Mouse (Mus musculus) midbrain, embryonic 16.5 days (tissue): ENCODE data around the gene Rhof. TPM values are rescaled to one million over a fixed set of nuclear protein-coding genes. Genes with fewer than 3 reads are reported as not detected.
"Not testable (repeated sequence)": the region's sequence is repeated elsewhere in the genome, so short reads cannot be mapped to it uniquely, and the experiment has no call there.

Source experiments
- ATAC-seq: fragments of 200-750 bp; cut with Nextera tagmentation; 2 replicates; pipeline ENCODE4 v1.8.0; 2017; ENCODE audit warnings: moderate TSS enrichment
- H3K27ac ChIP-seq: fragments of 300-500 bp; sonication (generic); 2 replicates; pipeline ENCODE4 v1.5.1; 2014; ENCODE audit warnings: mild to moderate bottlenecking, low read length, mixed read lengths
- H3K27me3 ChIP-seq: fragments of 300-500 bp; sonication (generic); 2 replicates; pipeline ENCODE4 v1.6.1; 2014; ENCODE audit warnings: low read depth, low read length, mixed read lengths; ENCODE audit not compliant: control insufficient read depth, insufficient read depth
- H3K36me3 ChIP-seq: fragments of 300-500 bp; sonication (generic); 2 replicates; pipeline ENCODE4 v1.6.1; 2014; ENCODE audit warnings: mild to moderate bottlenecking, low read length, moderate library complexity, mixed read lengths; ENCODE audit not compliant: control insufficient read depth, insufficient read depth
- H3K4me1 ChIP-seq: fragments of 300-500 bp; sonication (generic); 2 replicates; pipeline ENCODE4 v1.6.1; 2014; ENCODE audit warnings: mild to moderate bottlenecking, low read length, mixed read lengths; ENCODE audit not compliant: control insufficient read depth, insufficient read depth
- H3K4me2 ChIP-seq: fragments of 300-500 bp; sonication (generic); 2 replicates; pipeline ENCODE4 v1.6.1; 2014; ENCODE audit warnings: mild to moderate bottlenecking, low read length, mixed read lengths
- H3K4me3 ChIP-seq: fragments of 300-500 bp; sonication (generic); 2 replicates; pipeline ENCODE4 v1.5.1; 2014; ENCODE audit warnings: low read depth, mild to moderate bottlenecking, low read length, moderate library complexity, mixed read lengths
- H3K9ac ChIP-seq: fragments of 300-500 bp; sonication (generic); 2 replicates; pipeline ENCODE4 v1.6.1; 2014; ENCODE audit warnings: low read depth, low read length, mixed read lengths
- H3K9me3 ChIP-seq: fragments of 300-500 bp; sonication (generic); replicated peaks from 2 replicates; pipeline ENCODE4 v1.6.1; 2014; ENCODE audit warnings: mild to moderate bottlenecking, low read length, mixed read lengths; ENCODE audit not compliant: control insufficient read depth, poor library complexity, severe bottlenecking
- WGBS: fragments of 180-500 bp; shearing (Covaris S2); extraction: QIAGEN DNeasy Blood & Tissue Kit; methylation state at CpG from one replicate; pipeline ENCODE4 v1.1.7; 2014; 5-methylcytosine and 5-hydroxymethylcytosine counted together
- polyA plus RNA-seq: library from polyadenylated mRNA; unstranded; fragments of >200 nt; fragmentation: Nextera tagmentation; extraction: Ambion mirVana; gene quantifications from 2 replicates; pipeline ENCODE4 v1.2.1, GENCODE M21; 2015

The Rhof gene
- polyA plus RNA-seq, 1 experiment from 2014 or later = 21.4 TPM

GRCm38 (mm10) chr5:123068115-123068514, 64.4 kb downstream of the Rhof start, which contains the start of gene Tmem120b:
Gene Tmem120b (plus strand): TSS chr5:123068415.
- Histone ChIP-seq H3K4me2 (no peak within 1 kb of the TSS), H3K27ac (no peak within 1 kb of the TSS), H3K9me3 (no peaks in the 10 kb centered on the region), H3K27me3 (no peaks in the 10 kb centered on the region), H3K4me3 (no peak within 1 kb of the TSS), H3K9ac (no peak within 1 kb of the TSS), H3K4me1 (no peaks in the 10 kb centered on the region), H3K36me3 (no peaks in the 10 kb centered on the region)
- WGBS = 90% methylated on average over 12 of the region's 12 CpGs
- ATAC-seq = no peak

- H3K36me3 ChIP-seq = no peaks in the 10 kb centered on the region
- H3K4me3 ChIP-seq = no peak overlapping the region
- ATAC-seq = no peak
- no peak overlapping the region for H3K4me2 ChIP-seq
- WGBS = 25% methylated on average over 6 of the region's 6 CpGs
- H3K9me3 ChIP-seq = no peaks in the 10 kb centered on the region
- no peak overlapping the region for H3K9ac ChIP-seq
- no peaks in the 10 kb centered on the region for H3K4me1 ChIP-seq
- H3K27me3 ChIP-seq = no peaks in the 10 kb centered on the region
- no peak overlapping the region for H3K27ac ChIP-seq
Measured at GRCm38 (mm10) chr5:123067395-123067995, 65.0 kb downstream of the Rhof start.

GRCm38 (mm10) chr5:123064207-123064606, 68.3 kb downstream of the Rhof start:
- Histone ChIP-seq H3K4me2 (no peak overlapping the region), H3K9ac (no peak overlapping the region), H3K4me1 (no peaks in the 10 kb centered on the region), H3K27ac (no peak overlapping the region), H3K9me3 (no peaks in the 10 kb centered on the region), H3K27me3 (no peaks in the 10 kb centered on the region), H3K4me3 (no peak overlapping the region), H3K36me3 (no peaks in the 10 kb centered on the region)
- no peak for ATAC-seq
- 28% methylated on average over 6 of the region's 6 CpGs for WGBS

- Histone ChIP-seq H3K4me3 (no peak overlapping the region), H3K36me3 (no peaks in the 10 kb centered on the region), H3K27ac (no peak overlapping the region), H3K9ac (no peak overlapping the region), H3K4me1 (peaks cover 2% of the 10 kb centered on the region; the same call in 1 of the 2 replicates), H3K27me3 (no peaks in the 10 kb centered on the region), H3K4me2 (no peak overlapping the region), H3K9me3 (no peaks in the 10 kb centered on the region)
- no peak for ATAC-seq
- WGBS = 91% methylated on average over 3 of the region's 3 CpGs
Measured at GRCm38 (mm10) chr5:123063141-123063540, 69.4 kb downstream of the Rhof start.

GRCm38 (mm10) chr5:123061402-123061749, 71.1 kb downstream of the Rhof start:
- 76% methylated on average over 6 of the region's 6 CpGs for WGBS
- not testable (repeated sequence) for H3K9me3 ChIP-seq

GRCm38 (mm10) chr5:123060706-123061401, 71.6 kb downstream of the Rhof start:
- WGBS = 79% methylated on average over 9 of the region's 9 CpGs
- Histone ChIP-seq H3K9ac (no peak overlapping the region), H3K9me3 (no peaks in the 10 kb centered on the region), H3K36me3 (no peaks in the 10 kb centered on the region), H3K4me1 (peaks cover 2% of the 10 kb centered on the region; the same call in 1 of the 2 replicates), H3K4me3 (no peak overlapping the region), H3K27me3 (no peaks in the 10 kb centered on the region), H3K27ac (no peak overlapping the region), H3K4me2 (no peak overlapping the region)
- no peak for ATAC-seq

More at GRCm38 (mm10) chr5:123061402-123061749, 71.1 kb downstream of the Rhof start:
- not testable (repeated sequence) for ATAC-seq, H3K9ac ChIP-seq, H3K27ac ChIP-seq, H3K4me1 ChIP-seq, H3K4me2 ChIP-seq, H3K27me3 ChIP-seq, H3K36me3 ChIP-seq, H3K4me3 ChIP-seq

- Histone ChIP-seq H3K4me3 (no peak overlapping the region), H3K9ac (no peak overlapping the region), H3K9me3 (no peaks in the 10 kb centered on the region), H3K4me2 (no peak overlapping the region), H3K4me1 (peaks cover 2% of the 10 kb centered on the region; the same call in 1 of the 2 replicates), H3K36me3 (no peaks in the 10 kb centered on the region), H3K27me3 (no peaks in the 10 kb centered on the region), H3K27ac (no peak overlapping the region)
- 41% methylated on average over 14 of the region's 14 CpGs for WGBS
- no peak for ATAC-seq
Measured at GRCm38 (mm10) chr5:123059757-123060520, 72.6 kb downstream of the Rhof start.

- 48% methylated on average over 16 of the region's 16 CpGs for WGBS
- Histone ChIP-seq H3K36me3 (no peaks in the 10 kb centered on the region), H3K4me1 (peaks cover 2% of the 10 kb centered on the region; the same call in 1 of the 2 replicates), H3K9me3 (no peaks in the 10 kb centered on the region), H3K27me3 (no peaks in the 10 kb centered on the region), H3K9ac (peak overlapping the region; percentile 58; the same call in 1 of the 2 replicates), H3K27ac (peak overlapping the region; percentile 43; the same call in 1 of the 2 replicates), H3K4me3 (peak overlapping the region; percentile 41), H3K4me2 (peak overlapping the region; percentile 49)
- ATAC-seq = no peak
Measured at GRCm38 (mm10) chr5:123058251-123059102, 74.0 kb downstream of the Rhof start.
